Mouse (Mus musculus): ENCODE measurements around the gene Slc6a2.

GRCm38 (mm10) chr8:92961088-92961487, 1.2 kb downstream of the Slc6a2 start:
- TF ChIP-seq POLR2A (IDR thresholded peaks at IDR 0.05; ENCODE audit: insufficient read depth, low read length) (no peak), CTCF (IDR thresholded peaks at IDR 0.05; ENCODE audit: low read depth, low read length) (no peak), EP300 (IDR thresholded peaks at IDR 0.05; ENCODE audit: insufficient read depth, low read depth, low read length) (no peak)

All from ES-Bruce4 (cell line).